Mouse (Mus musculus): ENCODE results near the gene Ttll4. TPM values are rescaled to one million over a fixed set of nuclear protein-coding genes. Genes with fewer than 3 reads are reported as not detected.

Gene Ttll4
- polyA plus RNA-seq (2012; rRNA removed) = 10.1 and 12.9 TPM in 2 replicates

GRCm38 (mm10) chr1:74661448-74662195 is at the start of gene Ttll4:
Gene Ttll4, plus strand, starts transcription at chr1:74661745.
- DNase-seq (ENCODE audit: low read depth) = peak; percentile 54

- no peak for DNase-seq (ENCODE audit: low read depth)
These were observed 37.4 kb upstream of the Ttll4 start for GRCm38 (mm10) chr1:74624183-74624582.

GRCm38 (mm10) chr1:74626076-74626475 is 35.5 kb upstream of the Ttll4 start:
- DNase-seq (ENCODE audit: low read depth) = no peak

- DNase-seq (ENCODE audit: low read depth) = no peak
These were observed 33.5 kb upstream of the Ttll4 start for GRCm38 (mm10) chr1:74628001-74628400.

DNA sequence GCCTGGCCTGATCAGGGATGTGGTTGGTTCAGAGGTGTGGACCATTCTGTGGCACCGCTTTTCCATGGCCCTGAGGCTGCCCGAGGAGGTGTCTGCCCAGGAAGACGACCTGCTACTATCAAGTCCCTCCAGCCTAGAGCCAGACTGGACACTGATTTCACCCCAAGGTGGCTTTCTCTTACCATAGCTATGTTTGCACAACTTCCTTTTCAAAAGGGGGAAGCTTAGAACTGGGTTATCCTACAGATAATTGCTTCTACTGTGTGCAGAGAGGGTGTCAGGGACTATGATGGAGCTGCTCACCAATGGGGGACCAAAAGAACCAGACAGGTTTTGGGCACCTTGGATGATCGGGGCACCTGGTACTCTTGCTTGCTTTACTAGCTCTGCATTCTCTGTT is 28.8 kb upstream of the Ttll4 start:
- DNase-seq (ENCODE audit: low read depth) = no peak

GRCm38 (mm10) chr1:74643524-74643923 is 18.0 kb upstream of the Ttll4 start:
- DNase-seq (ENCODE audit: low read depth) = no peak

- no peak for DNase-seq (ENCODE audit: low read depth)
These were observed 17.6 kb upstream of the Ttll4 start for GRCm38 (mm10) chr1:74643926-74644325.

DNA sequence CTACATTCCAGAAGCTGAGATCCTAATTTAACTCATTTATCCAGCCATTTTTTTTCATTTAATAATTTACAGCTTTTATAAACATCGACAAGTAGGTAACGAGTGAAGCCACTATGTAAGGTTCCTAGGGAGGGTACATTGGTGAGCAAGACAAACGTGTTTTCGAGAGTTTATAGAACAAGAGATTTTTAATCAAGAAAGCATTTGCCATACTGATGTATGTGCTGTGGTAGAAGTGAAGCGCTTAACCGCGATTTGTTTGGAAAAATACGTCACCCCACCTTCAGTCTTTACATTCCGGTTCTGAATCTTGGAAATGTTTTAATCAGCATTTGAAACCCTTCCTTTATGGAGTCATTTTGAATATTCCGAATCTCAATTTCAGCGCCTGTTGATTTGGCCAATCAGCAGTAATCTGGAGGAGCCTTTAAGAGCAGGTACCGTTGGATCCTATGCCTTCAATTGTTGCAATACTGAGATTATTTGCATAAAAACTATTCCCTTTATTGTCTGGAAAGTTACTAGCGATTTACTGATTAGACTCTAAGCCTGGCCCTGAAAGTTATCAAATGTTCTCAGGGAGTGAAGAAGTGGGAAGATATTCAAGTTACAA is 814 bp downstream of the Ttll4 start:
- no peak for DNase-seq (ENCODE audit: low read depth)

- DNase-seq (ENCODE audit: low read depth) = no peak
These were observed 3.6 kb downstream of the Ttll4 start for GRCm38 (mm10) chr1:74665153-74665552.

DNA sequence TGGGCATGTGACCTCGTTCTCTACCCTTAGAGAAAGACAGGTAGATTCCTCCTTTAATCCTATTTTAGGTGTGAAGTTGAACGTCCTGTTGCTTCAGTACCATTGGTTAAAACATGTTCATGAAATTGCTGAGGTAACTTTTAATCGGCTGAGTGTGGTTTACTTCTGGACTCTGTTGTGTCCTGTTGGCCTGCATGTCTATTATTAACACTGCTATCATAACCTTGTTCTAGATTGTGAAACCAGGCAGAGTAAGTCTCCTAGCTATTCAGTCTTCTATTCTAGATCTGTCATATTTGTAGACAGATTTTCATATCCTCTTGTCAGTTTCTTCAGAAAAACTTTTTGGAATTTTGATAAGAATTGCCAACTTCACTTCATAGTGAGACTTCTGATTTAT is 6.8 kb downstream of the Ttll4 start:
- DNase-seq (ENCODE audit: low read depth) = no peak

DNA sequence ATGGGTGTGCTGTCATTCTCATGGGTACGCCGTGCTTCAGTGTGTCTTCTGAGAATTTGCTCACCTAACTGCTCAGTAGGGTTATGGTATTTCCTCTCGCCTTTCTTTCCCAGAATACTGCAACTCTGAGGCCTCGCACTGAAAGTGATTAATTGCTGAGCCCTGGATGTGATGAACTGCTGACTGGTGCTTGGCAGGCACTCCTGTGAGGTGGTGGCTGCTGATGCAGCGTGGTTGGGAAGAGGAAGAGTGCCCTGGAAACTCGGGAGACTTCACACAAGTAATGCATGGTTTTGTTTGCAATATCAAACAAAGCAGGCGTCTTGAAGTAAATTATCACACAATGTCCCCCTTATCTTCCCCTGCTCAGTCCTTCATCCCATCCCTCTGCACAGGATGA is 11.2 kb downstream of the Ttll4 start:
- DNase-seq (ENCODE audit: low read depth) = no peak

DNA sequence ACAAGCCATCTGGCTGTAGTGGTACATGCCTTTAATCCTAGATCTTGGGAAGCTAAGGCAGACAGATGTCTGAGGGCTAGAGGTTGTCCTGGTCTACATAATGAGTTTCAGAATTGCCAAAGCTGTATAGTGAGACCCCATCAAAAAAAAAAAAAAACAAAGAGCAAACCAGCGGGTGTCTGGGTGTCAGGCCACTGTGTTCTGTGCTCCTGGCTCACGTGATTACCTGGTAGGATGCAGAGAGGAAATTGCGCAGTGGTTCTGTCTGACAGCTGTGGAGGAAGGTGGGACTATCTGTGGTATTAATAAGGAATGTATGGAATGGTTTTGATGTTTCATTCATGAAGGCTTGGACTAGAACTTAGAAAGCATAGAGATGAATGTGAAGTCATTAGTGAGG is 15.3 kb downstream of the Ttll4 start:
- DNase-seq (ENCODE audit: low read depth) = no peak

- DNase-seq (ENCODE audit: low read depth) = no peak
These were observed 16.3 kb downstream of the Ttll4 start for GRCm38 (mm10) chr1:74677843-74678242.

DNA sequence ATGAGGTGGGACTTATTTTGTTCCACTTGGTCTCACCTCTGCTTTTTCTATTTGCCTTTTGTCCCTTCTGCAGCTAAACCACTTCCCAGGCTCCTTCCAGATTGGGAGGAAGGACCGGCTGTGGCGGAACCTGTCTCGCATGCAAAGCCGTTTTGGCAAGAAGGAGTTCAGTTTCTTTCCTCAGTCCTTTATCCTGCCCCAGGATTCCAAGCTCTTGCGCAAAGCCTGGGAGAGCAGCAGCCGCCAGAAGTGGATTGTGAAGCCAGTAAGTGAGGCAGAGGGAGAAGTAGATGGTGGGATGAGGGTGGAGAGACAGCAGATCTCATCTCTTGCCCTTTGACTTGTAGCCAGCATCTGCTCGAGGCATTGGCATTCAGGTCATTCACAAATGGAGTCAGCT is 25.6 kb downstream of the Ttll4 start:
- DNase-seq (ENCODE audit: low read depth) = peak; percentile 61

DNA sequence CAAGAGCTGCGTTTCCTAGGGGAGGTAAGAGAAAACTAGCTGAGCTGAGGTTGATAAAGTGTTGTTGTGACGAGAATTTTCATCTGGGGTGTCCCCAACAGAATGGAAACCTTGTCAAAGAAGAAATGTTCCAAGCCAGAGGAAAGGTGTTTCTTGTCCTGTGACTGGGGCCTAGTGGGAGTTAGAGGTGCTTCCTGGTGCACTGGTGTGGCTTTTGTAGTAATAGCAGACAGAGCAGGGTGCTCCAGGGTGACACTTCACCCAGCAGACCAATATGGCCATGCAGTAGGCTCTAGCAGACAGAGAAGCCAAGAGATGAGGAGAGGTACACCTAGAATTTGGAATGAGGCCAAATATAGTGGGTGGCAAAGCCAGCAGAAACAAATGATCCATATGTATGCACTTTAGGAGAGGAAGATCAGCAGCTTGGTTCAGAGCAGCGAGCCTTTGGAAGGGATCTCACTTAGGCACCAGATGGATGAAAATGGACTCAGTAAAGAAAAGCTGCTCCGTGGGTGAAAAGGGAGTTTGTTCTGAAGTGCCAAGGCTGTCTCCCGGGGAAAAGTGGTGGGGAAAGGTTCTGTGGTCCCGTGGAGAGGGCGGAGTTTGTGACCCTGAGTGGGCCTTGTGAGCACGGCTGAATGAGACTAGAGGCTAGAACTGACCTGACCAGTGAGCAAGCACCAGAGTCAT is 32.5 kb downstream of the Ttll4 start:
- no peak for DNase-seq (ENCODE audit: low read depth)

DNA sequence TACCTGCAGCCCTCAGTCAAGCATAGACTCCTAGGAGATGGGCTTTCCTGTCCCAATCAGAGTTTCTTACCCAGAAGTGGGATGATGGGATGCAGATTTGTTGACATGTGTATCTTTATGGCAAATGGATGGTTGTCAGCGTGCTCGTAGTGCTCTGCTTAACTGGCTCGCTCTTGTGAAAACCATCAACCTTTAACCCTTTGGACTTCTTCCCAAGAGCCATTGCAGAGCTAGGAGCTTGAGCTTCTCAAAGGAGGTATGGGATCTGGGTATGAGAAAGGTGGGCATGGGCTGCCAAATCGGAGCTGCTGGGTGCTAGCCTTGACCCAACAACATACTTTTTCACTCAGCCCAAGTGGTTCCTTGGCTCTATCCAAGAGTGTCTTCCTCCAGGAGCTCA is 34.3 kb downstream of the Ttll4 start:
- no peak for DNase-seq (ENCODE audit: low read depth)

DNA sequence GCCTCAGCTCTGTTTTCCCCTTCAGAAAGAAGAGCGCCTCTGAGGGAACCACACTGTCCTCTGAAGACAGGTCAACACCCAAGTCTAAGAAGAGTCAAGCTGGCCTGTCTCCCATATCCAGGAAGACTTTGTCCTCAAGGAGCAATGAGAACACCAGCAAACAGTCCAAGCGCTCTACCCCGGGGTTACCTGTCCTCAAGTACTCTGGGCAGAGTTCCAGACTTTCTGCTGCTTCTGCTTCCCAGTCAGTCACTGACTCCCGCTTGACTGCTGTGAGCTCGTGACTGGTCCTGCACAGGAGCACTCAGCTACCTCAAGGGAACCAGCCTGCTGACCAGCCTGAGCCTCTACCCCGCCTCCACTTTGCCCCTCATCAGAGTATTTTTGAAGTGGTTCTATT is 35.9 kb downstream of the Ttll4 start:
- DNase-seq (ENCODE audit: low read depth) = no peak

DNA sequence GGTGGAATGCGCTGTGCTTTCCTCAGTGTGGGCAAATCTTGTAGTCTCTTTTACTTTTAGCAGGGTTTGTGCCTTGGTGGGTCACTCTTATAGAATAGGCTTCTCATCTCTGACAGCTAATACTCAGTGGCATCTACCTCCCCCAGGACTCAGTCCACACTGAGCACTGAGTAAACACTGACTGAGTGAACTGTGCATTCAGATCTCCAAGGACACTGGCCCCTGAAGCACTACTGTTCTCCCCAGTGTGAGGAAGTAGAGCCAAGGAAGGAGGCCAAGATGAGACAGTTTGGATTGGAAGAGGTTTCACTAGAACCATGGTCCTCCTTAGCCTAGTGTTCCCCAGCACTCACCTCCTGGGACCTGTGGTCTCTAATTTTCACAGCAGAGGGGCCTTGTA is 36.8 kb downstream of the Ttll4 start:
- no peak for DNase-seq (ENCODE audit: low read depth)

DNA sequence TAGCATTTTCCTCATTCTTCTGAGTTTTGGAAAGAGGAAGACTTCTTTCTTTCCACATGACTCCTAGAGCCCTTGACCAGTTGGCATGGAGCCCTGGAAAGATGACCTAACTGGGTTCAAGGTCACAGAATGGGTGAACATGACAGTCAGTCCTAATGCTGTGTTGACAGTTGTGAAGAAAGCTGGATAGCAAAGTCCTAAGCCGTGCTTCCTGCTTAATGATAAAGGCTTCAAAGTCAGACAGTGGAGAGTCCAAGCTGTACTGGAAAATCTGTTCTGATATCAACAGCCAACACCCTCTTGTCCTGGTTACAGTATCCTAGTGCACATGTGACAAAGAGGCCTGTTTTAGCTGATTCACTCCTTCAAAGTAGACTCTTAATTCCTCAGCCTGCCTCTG is 37.2 kb downstream of the Ttll4 start:
- no peak for DNase-seq (ENCODE audit: low read depth)

GRCm38 (mm10) chr1:74702142-74702553 is 40.6 kb downstream of the Ttll4 start:
- DNase-seq (ENCODE audit: low read depth) = no peak

- no peak for DNase-seq (ENCODE audit: low read depth)
These were observed 42.6 kb downstream of the Ttll4 start for GRCm38 (mm10) chr1:74704156-74704555.

DNA sequence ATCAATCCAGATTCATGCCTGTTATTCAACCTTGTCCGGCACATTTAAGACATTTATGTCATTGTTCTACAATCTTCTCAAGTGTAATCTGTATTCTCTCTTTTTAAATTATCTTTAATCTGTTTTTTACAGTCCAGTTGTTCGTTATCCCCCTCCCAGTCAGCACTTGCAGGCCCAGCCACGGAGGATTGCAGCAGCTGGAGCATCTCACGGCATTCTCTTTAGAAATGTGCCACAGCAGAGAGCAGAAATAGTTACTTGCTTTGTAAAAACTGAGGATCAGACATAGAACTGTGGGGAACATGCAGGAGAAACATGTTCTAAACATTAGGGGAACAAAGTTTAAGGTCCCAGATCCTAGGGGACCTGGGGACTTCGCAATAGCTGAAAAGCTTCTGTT is 43.5 kb downstream of the Ttll4 start:
- no peak for DNase-seq (ENCODE audit: low read depth)

DNA sequence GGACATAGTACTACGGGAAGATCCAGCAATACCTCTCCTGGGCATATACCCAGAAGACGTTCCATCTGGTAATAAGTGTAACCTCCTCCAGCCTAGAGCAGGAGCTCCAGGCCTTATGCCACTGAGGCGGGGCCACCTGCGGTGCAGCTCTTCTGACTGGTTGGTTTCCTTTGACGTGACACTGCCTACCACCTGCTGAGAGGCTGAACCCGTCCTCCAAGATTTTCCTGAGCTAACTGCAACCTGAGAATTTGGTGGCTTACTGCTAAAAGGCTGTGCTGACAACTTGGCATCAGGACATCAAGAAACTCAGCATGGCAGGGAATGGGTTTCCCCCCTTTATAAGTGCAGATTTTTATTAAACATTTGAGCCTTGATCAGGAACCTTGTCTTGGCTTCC is 48.0 kb downstream of the Ttll4 start:
- no peak for DNase-seq (ENCODE audit: low read depth)

Measured in gonadal fat pad, adult 2 months (tissue).